Mouse (Mus musculus): ENCODE results near the gene Trabd2b.

Gene Trabd2b

GRCm38 (mm10) chr4:114545481-114546200 is 139.1 kb downstream of the Trabd2b start:
- no peak for DNase-seq

- DNase-seq: no peak
These were observed 141.3 kb downstream of the Trabd2b start for GRCm38 (mm10) chr4:114547658-114548448.

GRCm38 (mm10) chr4:114549487-114549886 is 143.0 kb downstream of the Trabd2b start:
- DNase-seq: no peak

- DNase-seq: no peak
These were observed 144.1 kb downstream of the Trabd2b start for GRCm38 (mm10) chr4:114550471-114551156.

- no peak for DNase-seq
These were observed 150.4 kb downstream of the Trabd2b start for GRCm38 (mm10) chr4:114556880-114557279.

GRCm38 (mm10) chr4:114557731-114558130 is 151.2 kb downstream of the Trabd2b start:
- no peak for DNase-seq

- DNase-seq: no peak
These were observed 152.0 kb downstream of the Trabd2b start for GRCm38 (mm10) chr4:114558487-114558886.

- DNase-seq: no peak
These were observed 154.2 kb downstream of the Trabd2b start for GRCm38 (mm10) chr4:114560638-114561216.

GRCm38 (mm10) chr4:114564131-114564695 is 157.7 kb downstream of the Trabd2b start:
- DNase-seq: no peak

- DNase-seq: no peak
These were observed 161.1 kb downstream of the Trabd2b start for GRCm38 (mm10) chr4:114567594-114567993.

GRCm38 (mm10) chr4:114568081-114568605 is 161.6 kb downstream of the Trabd2b start:
- DNase-seq: no peak

GRCm38 (mm10) chr4:114578153-114578950 is 171.8 kb downstream of the Trabd2b start:
- DNase-seq: peak in 1 of 2 experiments; percentile 8

- peak in 1 of 2 experiments; percentile 23 for DNase-seq
These were observed 177.1 kb downstream of the Trabd2b start for GRCm38 (mm10) chr4:114583546-114584144.

- DNase-seq: no peak
These were observed 178.2 kb downstream of the Trabd2b start for GRCm38 (mm10) chr4:114584686-114585085.

- peak in 1 of 2 experiments; percentile 33 for DNase-seq
These were observed 187.2 kb downstream of the Trabd2b start for GRCm38 (mm10) chr4:114593554-114594215.

- peak; percentile 37 to 56 for DNase-seq
These were observed 188.7 kb downstream of the Trabd2b start for GRCm38 (mm10) chr4:114595188-114595701.

- DNase-seq: peak in 1 of 2 experiments; percentile 17
These were observed 192.6 kb downstream of the Trabd2b start for GRCm38 (mm10) chr4:114599121-114599520.

- no peak for DNase-seq
These were observed 194.9 kb downstream of the Trabd2b start for GRCm38 (mm10) chr4:114601201-114602009.

GRCm38 (mm10) chr4:114605670-114606069 is 199.1 kb downstream of the Trabd2b start:
- no peak for DNase-seq
